Mouse (Mus musculus) adipocyte (in vitro differentiated cells): ENCODE results near the gene Cox4i2.

Experiments
- DNase-seq: peaks from one replicate; pipeline ENCODE4 v3.0.0-alpha.2; 2016; ENCODE audit warnings: low spot score

The Cox4i2 gene

DNA sequence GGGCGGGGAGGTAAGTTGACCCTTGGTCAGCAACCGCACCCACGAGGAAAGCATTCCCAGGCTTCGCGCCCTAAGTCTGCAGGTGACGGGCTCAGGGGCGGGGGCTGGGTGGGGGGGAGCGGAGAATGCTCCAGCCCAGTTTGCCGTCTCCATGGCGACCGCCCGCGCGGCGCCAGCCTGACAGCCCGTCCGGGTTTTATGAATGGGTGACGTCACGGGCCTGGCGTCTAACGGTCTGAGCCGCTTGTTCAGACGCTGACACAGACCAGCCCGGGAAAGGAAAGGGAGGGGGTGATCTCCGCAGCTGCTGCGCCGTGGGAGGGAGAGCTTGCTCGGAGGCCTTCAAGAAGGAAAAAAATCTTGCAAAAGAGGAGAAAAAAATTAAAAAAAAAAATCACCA is 19.0 kb upstream of the Cox4i2 start:
- peak; percentile 90 for DNase-seq

DNA sequence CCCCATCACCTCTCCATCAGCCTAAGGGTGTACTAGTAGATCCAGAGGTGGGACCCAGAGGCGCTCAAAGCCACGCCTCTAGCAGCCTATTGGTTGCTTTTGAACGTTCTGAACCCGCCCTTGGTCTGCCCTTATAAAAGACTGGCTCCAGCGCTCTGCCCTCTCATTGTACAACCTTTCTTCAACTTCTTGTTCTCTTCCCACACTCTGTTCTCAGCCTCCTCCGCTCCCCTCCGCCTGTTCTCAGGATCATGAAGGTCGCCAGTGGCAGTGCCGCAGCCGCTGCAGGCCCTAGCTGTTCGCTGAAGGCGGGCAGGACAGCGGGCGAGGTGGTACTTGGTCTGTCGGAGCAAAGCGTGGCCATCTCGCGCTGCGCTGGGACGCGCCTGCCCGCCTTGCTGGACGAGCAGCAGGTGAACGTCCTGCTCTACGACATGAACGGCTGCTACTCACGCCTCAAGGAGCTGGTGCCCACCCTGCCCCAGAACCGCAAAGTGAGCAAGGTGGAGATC is 17.8 kb upstream of the Cox4i2 start, which contains the start of gene Id1:
Gene Id1 (plus strand): TSS at position 162 of the 512 bp plus-strand sequence.
- DNase-seq = peak; percentile 98

GRCm38 (mm10) chr2:152736748-152737147 is 17.2 kb upstream of the Cox4i2 start:
- peak; percentile 68 for DNase-seq

DNA sequence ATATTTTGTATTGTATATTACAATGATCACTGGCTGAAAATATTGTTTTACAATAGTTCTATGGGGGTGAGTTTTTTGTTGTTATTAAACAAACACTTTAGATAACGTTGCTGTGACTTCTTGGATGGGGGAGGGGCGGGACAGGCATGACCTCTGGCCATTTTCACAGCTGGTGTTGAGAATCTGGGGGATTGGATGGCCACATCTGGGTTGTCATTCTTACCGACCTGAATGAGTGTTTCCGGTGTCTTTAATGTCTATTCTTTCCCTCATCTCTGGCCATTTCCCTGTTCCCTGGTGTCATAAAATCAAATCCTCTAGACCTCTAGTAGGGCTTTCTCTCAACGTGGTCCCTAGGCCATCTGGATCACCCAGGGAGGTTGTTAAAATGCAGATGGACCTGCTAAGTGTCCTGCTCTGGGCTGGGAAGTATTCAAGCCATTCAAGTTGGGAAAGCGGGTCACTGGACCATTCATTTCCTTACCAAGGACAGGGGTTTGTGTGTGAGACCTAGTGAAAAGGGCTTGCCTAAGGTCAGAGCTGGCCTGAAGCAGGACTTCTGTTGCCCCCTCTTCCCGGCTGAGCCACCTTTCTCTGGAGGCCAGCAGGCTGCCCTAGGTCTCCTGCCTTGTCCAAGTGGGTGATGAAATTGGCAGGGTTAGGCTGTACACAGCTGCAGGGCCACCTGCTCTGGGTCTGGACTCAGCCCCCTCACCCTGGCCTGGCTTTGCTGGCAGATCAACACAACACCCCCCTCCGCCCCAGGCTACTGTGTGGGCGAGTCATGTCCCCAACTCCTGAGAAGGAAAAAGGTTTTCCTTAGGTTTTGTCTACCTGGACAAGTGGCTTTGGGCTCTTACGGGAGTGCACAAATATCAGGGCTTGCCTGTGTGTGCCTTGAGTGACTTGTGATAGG is 16.4 kb upstream of the Cox4i2 start:
- DNase-seq = peak; percentile 80

DNA sequence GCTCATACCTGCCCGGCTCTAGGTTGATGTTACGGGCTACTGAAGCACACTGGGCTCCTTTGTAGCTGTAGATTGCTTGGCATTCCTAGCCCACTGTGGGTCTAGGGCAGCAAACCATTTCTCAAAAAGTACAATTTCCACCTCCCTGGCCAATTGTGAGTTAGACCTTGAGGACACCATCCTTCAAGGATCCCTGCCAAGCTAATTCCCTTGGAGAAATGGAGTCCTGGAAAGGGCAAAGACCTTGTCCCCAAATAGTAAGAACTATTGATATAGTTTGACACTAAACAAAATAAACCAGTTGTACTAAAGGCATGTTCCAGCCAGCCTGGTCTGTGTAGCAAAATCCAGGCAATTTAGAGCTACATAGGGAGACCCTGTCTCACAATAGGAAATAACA is 15.6 kb upstream of the Cox4i2 start:
- DNase-seq = peak; percentile 88

- peak; percentile 89 for DNase-seq
Observed at GRCm38 (mm10) chr2:152739031-152739841, 14.7 kb upstream of the Cox4i2 start.

- DNase-seq = peak; percentile 93
Observed at GRCm38 (mm10) chr2:152739842-152740260, 14.1 kb upstream of the Cox4i2 start.

DNA sequence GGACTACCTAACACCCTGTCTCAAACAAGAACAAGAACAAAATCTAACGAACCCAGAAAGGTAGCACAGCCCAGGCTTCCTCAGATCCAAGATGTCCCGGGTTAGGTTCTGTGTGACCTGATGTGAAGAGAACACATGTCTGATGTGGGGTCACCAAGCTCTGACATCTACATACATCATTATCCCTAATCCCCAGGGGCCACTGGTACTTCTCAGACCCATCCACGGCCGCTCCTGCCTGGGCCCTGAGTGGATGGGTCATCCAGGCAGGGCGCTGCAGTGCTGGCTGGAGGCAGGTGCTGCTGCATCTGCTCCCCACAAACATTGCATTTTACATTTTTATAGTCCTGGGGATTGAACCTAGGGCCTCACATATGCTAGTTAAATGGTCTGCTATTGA is 13.5 kb upstream of the Cox4i2 start:
- no peak for DNase-seq

DNA sequence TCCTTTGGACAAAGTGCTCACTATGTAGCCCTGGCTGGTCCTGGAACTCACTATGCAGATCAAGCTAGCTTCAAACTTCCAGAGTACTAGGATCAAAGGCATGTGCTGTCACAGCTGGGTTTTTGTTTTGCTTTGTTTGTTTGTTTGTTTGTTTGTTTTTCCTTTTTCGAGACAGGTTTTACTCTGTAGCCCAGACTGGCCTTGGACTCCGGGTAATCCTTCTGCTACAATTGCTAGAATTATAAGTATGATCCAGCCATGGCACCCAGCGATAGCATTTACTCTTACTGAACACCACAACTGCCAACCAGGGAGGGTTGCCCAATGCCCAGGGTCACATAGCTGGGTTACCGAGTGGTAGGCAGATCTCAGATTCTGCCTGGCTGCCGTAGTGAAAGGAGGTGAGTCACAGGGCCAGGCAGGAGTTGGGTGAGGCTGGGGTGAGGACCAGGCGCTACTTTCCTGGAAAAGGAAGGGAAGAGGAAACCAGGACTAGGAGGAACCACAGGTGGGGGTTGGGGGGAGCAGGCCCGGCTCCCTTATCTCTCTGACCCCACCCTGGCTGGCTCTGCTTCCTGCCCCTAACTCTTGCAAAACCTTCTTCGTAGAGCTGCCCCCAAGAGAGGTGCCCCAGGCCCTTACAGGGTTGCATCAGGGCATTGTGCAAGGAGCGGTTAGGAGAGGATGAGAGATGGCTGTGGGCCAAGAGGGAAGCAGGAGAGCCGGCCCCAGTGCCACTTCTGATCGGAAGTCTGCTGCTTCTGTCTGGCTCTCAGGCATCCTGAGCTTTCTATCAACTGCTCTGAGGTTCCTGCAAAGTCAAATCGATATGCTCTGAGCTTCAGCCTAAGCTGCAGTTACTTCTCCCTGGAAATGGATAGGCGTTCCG is 12.6 kb upstream of the Cox4i2 start:
- DNase-seq = peak; percentile 98

DNA sequence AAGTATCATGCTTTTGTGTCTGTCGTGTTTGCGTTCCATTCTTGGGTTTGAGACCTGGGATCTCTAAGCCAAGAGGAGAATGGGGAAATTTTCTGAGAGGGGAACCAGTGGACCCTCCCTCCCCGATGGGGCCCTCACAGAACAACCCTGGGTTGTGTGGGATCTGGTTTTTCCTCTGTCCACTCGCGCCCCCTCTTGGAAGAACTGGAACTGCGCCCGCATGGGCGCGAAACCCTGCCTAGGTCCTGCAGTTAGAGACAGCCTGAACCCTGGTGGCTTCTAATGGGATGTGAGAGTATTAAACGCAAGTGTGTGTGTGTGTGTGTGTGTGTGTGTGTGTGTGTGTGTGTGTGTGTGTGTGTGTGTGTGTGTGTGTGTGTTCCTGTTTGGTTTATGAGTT is 11.5 kb upstream of the Cox4i2 start:
- DNase-seq = peak; percentile 77

DNA sequence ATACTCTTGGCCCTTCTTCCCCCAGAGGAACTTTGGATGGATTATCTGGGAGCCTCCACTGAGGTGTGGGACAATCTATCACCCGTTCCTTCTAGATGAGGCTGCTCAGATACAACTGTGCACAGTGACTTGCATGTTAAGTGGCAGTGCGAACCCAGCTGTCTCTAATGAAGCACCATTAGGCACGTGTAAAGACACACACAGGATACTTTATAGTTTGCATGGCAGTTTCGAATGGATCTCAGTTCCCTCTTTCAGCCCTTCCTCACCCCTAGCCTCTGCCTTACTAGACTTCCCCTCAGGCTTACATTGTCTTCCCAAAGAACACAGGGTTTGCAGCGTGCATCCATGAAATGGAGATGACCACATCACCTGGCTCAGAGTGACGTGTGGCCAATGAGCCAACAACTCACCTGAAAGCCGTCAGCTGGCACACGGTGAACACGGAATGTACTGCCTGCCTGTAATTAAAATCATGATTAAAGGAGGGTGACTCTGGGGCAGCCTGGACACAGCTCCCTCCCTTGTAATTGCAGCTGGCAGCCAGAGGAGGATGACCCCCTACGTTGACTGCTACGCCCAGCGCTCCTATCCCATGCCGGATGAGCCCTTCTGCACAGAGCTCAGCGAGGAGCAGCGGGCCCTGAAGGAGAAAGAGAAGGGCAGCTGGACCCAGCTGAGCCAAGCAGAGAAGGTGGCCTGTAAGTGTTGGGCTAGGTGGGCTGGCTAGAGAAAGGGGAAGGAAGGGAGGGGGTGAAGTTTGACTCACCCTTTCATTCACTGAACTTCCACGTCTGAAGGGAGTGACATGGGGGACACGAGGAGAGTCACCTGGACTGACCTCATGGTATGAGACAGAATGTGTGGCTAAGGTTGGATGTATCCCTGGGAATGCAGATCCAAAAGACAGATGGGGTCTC is 2.8 kb downstream of the Cox4i2 start:
- DNase-seq = no peak

GRCm38 (mm10) chr2:152757478-152757877 is 3.5 kb downstream of the Cox4i2 start:
- peak; percentile 58 for DNase-seq

DNA sequence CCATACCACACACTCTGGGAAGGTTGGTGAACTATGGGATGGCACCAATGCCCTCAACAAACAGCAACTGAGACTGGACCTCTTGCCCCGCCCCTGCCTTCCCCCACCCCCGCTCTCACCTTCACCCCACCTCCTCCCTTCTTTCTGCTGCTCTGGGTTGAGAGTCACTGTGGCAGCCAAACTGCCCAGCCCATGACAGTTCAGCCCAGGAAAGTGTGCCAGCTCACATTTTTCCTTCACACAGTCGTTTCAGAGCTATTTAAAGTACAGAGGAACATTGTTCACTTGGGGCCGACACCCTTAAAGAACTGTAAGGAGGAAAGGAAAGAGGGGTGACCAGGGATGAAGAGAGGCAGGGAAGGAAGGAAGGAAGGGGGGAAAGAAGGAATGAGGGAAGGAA is 4.4 kb downstream of the Cox4i2 start:
- peak; percentile 85 for DNase-seq

- DNase-seq = no peak
Observed at GRCm38 (mm10) chr2:152763310-152763709, 9.3 kb downstream of the Cox4i2 start.

DNA sequence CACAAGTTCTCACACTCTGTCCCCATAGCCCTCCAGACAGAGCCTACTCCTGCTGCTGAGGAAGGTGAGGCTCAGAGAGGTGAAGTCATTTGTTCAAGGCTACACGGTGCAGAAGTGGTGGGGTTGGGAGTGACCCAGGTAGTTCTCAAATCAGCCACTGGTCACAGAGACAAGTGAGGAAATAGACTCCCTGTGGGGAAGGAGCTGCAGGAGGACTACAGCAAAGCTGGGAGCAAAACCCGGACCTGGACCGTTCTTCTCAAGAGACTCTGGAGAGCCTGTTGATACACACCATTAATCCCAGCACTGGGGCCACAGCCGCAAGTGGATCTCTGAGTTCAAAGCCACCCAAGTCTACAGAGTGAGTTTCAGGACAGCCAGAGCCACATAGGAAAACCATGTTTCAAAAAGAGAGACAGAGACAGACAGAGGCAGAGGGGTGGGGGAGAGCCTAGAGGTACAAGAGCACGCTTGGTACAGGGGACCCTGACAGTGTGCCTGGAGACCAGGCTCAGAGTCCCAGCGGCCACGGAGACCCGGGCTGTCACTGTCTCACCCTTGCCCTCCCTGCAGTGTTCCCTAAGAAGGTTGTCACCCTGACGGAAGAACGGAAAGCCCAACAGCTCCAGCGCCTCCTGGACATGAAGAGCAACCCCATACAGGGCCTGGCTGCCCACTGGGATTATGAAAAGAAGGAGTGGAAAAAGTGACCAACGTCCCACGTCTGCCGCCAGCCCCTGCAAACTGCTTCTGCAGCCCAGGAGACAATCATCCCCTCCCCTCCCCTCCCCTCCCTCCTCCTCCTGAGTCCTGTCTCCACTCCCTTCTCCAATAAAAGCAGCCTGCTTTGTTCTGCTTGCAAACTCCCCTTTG is 10.4 kb downstream of the Cox4i2 start:
- DNase-seq = peak; percentile 62

DNA sequence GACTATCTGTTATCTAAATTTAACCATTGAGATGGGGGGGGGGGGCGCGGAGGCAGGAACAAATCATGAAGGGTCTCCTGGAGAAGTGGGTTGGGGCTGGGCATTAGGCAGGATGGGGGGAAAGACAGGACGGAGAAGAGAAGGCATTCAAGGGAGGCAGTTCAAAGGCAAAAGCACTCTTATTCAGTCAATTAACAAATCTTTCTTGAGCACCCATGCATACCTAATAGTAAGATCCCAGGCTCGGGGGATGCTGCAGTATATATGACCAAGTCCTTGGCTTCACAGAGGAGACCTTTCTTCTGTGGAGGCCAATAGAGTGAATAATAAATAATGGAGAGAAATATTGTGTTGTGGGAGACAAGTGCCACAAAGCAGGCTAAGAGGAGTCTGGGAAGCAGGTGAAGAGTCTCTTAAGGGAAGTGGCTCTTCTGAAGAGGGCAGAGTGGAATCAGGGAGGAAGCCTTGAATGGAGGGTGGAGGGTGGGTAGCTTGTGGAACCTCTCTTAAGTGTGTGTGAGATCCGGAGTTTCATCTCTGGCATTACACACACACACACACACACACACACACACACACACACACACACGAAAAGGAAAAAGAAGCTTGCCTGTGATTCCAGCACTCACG is 11.2 kb downstream of the Cox4i2 start:
- no peak for DNase-seq

DNA sequence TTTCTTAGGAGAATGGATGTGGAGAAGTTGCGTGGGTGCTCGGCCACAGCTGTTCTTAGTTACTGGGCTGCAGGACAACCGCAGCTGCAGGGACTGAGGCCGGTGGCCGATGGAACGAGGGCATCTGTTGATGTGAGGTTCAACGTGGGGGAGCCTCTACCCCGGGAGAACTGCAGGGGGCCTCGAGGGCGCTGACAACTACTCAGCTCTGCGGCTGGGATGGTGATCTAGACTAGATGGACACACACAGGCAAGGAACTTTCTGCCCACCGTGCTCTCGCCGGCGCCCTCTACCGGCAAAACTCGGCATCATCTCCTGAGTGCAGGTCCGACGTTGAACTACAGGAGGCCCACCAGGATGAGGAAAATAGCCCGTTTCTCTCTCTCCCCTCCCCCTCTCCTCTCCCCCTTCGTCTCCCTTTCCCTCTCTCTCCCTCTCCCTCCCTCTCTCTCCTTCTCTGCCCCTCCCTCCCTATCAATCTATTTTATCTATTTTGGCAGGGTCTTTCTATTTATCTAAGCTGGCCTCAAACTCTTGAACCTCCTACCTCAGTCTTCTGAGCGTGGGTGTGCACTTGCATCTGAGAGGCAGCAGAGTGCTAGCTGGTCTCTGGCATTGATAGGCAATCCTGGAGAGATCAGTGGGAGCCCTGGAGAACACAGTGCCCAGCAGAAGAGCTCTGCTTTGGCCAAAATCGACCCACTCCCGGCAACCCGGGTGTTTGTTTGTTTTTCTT is 12.6 kb downstream of the Cox4i2 start:
- DNase-seq = peak; percentile 77

DNA sequence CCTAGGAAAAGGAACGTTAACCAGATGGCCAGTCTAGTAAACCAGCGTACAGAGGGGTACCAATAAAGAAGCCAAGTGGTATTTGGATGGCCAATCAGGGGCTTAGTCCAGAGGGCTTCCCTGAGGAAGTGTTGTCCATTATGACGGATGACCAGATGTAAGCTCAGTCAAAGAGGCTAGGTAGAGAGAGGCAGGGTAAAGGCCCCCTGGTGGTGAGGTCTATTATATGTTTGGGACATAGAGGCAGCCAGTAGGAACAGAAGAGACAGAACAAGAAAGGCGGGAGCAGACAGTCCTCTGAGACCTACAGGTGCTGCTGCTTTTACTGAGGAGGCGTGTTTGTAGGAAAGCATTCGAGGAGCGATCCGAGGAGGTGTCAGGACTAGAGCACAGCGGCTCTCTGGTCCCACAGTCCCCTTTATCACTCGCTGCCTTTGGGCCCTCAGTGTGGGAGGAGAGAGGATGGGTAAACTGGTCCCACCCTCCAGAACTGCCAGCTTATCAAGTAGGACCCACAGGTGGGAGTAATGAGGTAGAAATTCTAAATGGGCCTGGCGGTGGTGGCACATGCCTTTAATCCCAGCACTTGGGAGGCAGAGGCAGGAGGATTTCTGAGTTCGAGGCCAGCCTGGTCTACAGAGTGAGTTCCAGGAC is 13.8 kb downstream of the Cox4i2 start:
- peak; percentile 71 for DNase-seq
